Mouse (Mus musculus): ENCODE results near the gene Stk4. TPM values are rescaled to one million over a fixed set of nuclear protein-coding genes. Genes with fewer than 3 reads are reported as not detected.

The Stk4 gene
- 100 to 1,000 TPM; 159 to 163 TPM for total RNA-seq (2023)

GRCm38 (mm10) chr2:164070142-164070764 lies at the start of gene Stk4:
TSS of gene Stk4 (plus strand) at chr2:164070322.

GRCm38 (mm10) chr2:164025150-164025549 lies 45.0 kb upstream of the Stk4 start, which contains the start of gene Pabpc1l:
TSS of gene Pabpc1l (plus strand) at chr2:164025450.

GRCm38 (mm10) chr2:164070765-164071436 lies 779 bp downstream of the Stk4 start, which contains the start of gene Tomm34:
TSS of gene Tomm34 (minus strand) at chr2:164071169.

GRCm38 (mm10) chr2:164170902-164171301 lies 100.8 kb downstream of the Stk4 start, which contains the start of gene Kcns1:
TSS of gene Kcns1 (minus strand) at chr2:164171113.

GRCm38 (mm10) chr2:164182692-164183255 lies 112.7 kb downstream of the Stk4 start, which contains the start of gene Wfdc5:
TSS of gene Wfdc5 (minus strand) at chr2:164182742.

GRCm38 (mm10) chr2:164190576-164190975 lies 120.5 kb downstream of the Stk4 start, which contains the start of gene Wfdc12:
TSS of gene Wfdc12 (minus strand) at chr2:164190608.

GRCm38 (mm10) chr2:164199626-164200327 lies 129.7 kb downstream of the Stk4 start, which contains the start of gene Wfdc15a:
TSS of gene Wfdc15a (minus strand) at chr2:164200130.

Other genes starting within 250 kb of the Stk4 start
- not detected for gene Ccn5, start 249.5 kb upstream of the Stk4 start, total RNA-seq (2023)
- gene Kcnk15, start 216.7 kb upstream of the Stk4 start, total RNA-seq (2023) = not detected
- under 1 TPM; 0.27 to 0.31 TPM for gene Rims4, start 151.6 kb upstream of the Stk4 start, total RNA-seq (2023)
- gene Ywhab, start 75.4 kb upstream of the Stk4 start, total RNA-seq (2023) = 100 to 1,000 TPM; 147 to 164 TPM
- gene Pabpc1l, start 44.9 kb upstream of the Stk4 start, total RNA-seq (2023) = 10 to 100 TPM; 12.4 to 13.0 TPM
- 10 to 100 TPM; 40.3 to 49.7 TPM for gene Tomm34, start 847 bp downstream of the Stk4 start, total RNA-seq (2023)
- not detected for gene Kcns1, start 100.8 kb downstream of the Stk4 start, total RNA-seq (2023)
- gene Wfdc5, start 112.4 kb downstream of the Stk4 start, total RNA-seq (2023) = not detected
- not detected for gene Wfdc12, start 120.3 kb downstream of the Stk4 start, total RNA-seq (2023)
- not detected for gene Wfdc15a, start 129.8 kb downstream of the Stk4 start, total RNA-seq (2023)
- gene Wfdc15b, start 151.3 kb downstream of the Stk4 start, total RNA-seq (2023) = not detected
- not detected for gene Svs2, start 168.1 kb downstream of the Stk4 start, total RNA-seq (2023)
- not detected for gene Svs3b, start 186.3 kb downstream of the Stk4 start, total RNA-seq (2023)
- gene Svs4, start 208.1 kb downstream of the Stk4 start, total RNA-seq (2023) = not detected
- gene Svs3a, start 218.9 kb downstream of the Stk4 start, total RNA-seq (2023) = not detected
- gene Svs6, start 246.4 kb downstream of the Stk4 start, total RNA-seq (2023) = not detected